Mouse (Mus musculus) right cerebral cortex, adult 2 months (tissue): ENCODE measurements around the gene Gm20695.
A peak's percentile ranks its signal among the peaks of the same experiment; 100 is the strongest.
"Not testable (repeated sequence)": the region's sequence is repeated elsewhere in the genome, so short reads cannot be mapped to it uniquely, and the experiment has no call there.

ENCODE experiments used
- DNase-seq, 2 experiments: peaks; one replicate each; pipeline ENCODE4 v3.0.0; 2021 to 2022; ENCODE audit warnings: low spot score in 2 of 2

Gm20695 gene

DNA sequence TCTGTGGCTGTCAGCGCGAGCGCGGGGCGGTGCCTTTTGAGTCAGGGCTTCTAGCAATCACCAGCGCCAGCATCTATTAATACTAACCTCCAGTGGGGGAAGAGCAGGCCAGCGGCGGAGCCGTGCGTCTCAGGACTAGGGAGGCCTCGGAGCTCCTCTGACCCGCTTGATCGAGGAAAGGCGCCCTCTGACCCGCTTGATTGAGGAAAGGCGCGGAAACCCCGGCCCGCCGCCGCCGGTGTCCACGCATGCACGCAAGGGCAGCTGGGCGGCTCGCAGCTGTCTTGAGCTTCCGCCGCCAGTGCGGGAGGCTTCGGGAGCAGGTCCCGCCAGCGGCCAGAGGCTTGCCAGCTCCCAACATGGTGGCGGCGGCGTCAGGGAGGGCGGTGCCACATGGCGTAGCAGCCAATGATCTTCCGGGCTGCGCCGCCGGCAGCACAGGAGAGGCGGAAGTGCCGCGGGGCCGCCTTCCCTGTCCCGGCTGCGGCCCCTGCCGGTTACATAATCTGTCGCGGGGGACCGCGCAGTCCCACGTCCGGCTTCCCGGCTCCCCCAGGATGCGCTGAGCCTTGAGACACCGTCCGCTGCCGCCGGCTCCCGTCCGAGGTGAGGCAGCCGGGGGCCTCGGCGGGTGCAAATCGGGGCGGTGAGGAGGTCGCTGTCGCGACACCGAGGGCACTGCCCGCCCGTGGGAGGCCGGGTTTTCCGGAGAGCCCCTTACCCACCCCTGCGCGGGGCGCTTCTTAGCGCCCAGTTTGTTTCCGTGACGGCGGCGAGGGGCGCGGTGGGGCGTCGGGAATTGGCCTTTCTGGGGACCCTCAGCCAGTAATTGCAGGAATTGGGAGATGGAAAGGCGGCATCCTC lies at the start of gene Gm20695, which contains the start of gene Zfp597:
Gm20695 (plus strand) TSS at position 448 of the 864 bp plus-strand sequence.
Zfp597 (minus strand) TSS at position 361 of the 864 bp plus-strand sequence.
- peak; percentile 92 to 94 for DNase-seq

DNA sequence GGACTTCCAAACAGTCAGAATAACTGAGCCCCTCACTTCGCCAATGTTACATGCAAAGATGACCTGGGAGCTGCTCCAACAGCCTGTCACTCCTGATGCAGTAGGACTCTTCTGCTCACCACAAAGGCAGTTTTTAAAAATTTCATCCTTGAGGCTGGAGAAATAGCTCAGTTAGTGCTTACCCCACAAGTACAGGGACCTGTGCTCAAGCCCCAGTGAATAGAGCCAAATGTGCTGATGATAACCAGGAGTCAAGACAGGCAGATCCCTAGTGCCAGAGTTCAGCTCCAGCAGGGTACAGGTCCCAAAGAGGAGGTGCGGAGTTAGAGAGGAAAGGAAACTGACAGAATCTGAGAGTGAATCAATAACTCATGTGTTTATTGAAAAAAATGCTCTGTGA lies 49.0 kb upstream of the Gm20695 start:
- DNase-seq = no peak

DNA sequence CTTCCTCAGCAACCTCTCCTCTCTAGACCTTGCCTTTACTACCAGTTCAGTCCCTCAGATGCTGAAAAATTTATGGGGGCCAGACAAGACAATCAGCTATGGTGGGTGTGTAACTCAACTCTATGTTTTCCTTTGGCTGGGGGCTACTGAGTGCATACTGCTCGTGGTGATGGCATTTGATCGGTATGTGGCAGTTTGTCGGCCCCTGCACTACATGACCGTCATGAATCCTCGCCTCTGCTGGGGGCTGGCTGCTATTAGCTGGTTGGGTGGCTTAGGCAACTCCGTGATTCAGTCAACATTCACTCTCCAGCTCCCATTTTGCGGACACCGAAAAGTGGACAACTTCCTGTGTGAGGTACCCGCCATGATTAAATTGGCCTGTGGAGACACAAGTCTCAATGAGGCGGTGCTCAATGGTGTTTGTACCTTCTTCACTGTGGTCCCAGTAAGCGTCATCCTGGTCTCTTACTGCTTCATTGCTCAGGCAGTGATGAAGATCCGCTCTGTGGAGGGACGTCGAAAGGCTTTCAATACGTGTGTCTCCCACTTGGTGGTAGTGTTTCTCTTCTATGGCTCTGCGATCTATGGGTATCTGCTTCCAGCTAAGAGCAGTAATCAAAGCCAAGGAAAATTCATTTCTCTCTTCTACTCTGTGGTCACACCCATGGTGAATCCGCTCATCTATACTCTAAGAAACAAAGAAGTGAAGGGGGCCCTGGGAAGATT lies 45.1 kb upstream of the Gm20695 start:
- no peak for DNase-seq

DNA sequence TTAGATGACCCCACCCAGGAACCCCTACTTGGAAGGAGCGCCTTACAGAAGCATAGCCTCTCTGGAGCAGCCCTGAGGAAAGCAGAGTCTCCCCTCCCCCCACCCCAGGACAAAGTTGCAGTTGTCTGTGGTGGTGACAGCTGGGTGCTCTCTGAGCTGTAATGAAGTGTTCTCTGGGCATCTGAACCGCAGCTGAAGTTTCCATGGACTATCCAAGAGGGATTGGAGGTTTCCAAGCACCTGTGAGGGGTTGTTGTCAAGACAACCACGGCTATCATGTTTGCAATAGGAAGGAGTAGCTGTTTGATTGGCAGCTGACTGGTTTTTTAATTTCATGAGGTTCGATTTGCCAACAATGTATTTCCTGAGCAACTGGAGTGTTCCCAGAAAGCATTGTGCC lies 41.5 kb upstream of the Gm20695 start:
- DNase-seq = no peak

DNA sequence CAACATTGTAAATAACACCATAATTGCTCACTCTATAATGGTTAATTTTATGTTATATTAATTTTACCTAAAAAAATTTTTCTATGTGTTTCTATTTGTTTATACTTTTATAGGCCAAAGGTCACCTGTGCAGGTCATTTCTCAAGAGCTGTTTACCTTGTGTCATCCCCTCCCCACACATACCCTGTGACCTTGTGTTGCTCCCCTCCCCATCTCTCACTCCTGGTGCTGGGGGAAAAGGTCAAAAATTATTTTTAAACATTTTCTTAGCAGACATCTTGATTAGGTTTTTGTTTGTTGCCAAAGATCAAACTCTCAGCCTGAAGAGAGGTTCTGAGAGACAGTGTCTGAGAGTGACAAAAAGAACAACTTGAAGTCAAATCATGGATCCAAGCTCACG lies 40.7 kb upstream of the Gm20695 start:
- no peak for DNase-seq

DNA sequence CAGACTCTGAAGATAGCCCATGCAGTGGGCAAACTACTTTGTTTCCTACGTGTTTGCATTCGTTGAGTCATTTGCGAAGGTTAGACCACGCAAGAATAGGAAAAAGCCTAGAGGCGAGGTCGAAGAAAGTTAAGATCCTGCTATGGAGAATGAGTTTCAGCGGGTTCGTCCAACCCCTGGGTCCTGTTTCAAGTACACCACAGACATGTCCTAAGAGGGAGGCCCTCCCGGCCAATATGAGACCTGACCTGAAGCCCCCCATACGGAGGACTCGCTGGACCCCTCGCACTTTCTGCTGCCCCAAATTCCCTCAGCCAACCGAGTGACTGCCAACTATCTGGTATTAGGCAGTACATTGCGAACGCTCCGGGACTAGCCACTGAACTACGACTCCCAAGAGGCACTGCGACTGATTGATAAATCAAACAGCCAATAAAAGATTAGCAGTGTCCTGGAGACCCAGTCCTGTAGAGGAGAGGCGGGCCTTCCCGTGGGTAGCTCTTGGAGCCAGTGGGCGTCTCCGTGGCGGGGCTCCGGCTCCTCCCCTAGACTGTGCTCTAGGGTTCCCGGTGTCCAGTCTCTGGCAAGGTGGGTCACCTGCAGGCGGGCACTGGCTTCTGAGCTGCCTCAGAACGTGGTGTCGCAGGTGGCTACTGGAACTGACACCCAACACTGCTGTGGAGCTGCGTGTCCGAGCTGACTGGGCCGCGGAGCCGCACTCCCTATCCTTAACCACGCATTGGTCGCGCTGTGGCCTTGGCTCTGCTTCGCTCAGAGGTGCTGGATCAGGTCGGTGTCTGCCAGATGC lies 37.5 kb upstream of the Gm20695 start, which contains the start of gene Zfp174:
Zfp174 (plus strand) TSS at position 558 of the 808 bp plus-strand sequence.
- peak; percentile 93 to 96 for DNase-seq

DNA sequence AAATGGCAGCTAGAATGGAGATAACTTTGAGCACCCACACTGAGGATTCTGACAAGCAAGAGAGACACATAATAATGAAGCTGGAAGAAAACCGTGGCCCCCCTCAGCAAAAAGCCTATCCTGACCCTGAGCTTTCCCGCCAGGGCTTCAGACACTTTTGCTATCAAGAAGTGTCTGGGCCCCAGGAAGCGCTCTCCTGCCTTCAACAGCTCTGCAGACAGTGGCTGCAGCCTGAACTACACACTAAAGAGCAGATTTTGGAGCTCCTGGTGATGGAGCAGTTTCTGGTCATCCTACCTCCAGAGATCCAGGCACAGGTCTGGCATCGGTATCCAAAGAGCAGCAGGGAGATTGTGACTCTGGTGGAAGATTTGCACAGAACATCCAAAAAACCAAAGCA lies 36.6 kb upstream of the Gm20695 start:
- DNase-seq = no peak

DNA sequence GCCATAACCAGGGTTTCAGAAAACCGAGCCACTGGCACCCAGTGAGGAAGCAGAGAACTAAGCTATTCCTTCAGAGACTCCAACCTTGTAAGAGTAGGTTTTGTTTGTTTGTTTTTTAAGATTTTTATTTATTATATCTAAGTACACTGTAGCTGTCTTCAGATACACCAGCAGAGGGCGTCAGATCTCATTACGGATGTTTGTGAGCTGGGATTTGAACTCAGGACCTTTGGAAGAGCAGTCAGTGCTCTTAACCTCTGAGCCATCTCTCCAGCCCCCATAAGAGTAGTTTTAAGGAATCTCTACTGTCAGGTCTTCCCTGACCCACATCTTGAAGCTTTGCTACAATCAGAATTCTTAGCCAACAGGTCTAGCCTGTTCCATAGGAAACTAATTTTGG lies 36.0 kb upstream of the Gm20695 start:
- DNase-seq = no peak

DNA sequence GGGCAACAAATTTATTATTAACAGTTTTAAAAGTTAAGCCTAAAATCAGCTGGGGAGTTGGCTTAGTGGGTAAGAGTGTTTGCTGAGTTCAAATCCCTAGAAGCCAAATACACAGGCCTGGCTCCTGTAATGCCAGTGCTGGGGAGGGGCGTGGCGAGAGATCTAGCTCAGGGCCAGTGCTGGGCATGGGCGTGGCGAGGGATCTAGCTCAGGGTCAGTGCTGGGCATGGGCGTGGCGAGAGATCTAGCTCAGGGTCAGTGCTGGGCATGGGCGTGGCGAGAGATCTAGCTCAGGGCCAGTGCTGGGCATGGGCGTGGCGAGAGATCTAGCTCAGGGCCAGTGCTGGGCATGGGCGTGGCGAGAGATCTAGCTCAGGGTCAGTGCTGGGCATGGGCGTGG lies 33.1 kb upstream of the Gm20695 start:
- DNase-seq = not testable (repeated sequence)

DNA sequence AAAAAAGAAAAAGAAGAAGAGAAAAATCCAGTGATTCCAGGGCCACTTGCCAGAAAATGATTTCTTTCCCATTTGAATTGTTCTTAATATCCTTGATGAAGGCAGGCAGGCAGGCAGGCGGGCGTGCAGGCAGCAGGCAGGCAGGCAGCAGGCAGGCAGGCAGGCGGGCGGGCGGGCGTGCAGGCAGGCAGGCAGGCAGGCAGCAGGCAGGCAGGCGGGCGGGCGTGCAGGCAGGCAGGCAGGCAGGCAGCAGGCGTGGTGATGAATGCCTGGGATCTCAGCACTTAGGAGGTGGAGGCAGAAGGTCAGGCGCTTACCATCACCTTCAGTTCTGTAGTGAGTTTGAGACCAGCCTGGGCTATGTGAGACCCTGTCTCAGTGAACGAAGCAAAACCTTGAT lies 31.9 kb upstream of the Gm20695 start:
- no peak for DNase-seq

DNA sequence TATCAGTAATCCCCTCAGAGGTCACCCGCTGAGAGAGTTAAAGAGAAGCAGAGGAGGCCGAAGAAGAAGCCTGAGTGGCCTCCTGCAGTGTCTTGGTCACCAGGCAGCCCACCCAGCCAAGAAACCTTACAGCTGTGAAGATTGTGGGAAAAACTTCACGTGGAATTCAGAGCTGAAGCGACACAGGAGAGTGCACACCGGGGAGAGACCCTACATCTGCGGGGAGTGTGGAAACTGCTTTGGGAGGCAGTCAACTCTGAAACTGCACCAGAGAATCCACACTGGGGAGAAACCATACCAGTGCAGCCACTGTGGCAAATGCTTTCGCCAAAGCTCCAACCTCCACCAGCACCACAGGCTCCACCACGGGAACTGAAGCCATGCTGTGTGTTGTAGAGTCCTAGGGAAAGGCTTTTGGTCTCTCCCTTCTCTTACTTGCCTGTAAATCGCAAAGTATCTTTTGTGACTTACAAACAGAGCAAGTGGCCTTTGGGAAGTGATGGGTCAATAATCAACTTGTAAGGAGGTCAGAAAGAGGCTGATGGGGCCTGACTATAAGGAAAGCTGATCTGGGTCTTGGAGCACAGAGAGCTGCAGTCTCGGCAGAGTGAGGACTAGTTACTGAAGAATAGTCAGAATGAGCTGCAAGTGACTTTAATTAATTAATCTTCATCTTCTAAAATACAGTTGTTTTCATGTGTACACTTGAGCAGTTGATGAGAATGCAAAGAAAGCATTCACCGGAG lies 29.8 kb upstream of the Gm20695 start:
- DNase-seq = no peak

DNA sequence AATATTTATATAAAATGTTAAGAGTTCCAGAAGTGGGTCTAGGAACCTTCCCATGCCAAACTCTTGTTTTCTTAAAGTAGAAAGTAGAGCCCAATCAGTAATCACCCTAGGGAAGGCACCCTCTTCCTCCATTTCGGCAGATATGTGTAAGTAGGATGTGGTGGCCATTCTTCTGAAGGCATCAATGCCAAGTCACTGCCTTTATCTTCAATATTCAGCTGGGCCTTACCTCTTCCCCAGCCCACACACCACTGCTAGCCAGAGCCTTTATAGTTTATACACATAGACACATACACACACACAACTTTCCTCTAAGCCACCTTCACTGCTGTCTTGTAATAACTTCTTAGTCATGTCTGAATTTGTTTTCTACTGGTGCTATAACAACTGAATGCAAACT lies 28.7 kb upstream of the Gm20695 start:
- no peak for DNase-seq

DNA sequence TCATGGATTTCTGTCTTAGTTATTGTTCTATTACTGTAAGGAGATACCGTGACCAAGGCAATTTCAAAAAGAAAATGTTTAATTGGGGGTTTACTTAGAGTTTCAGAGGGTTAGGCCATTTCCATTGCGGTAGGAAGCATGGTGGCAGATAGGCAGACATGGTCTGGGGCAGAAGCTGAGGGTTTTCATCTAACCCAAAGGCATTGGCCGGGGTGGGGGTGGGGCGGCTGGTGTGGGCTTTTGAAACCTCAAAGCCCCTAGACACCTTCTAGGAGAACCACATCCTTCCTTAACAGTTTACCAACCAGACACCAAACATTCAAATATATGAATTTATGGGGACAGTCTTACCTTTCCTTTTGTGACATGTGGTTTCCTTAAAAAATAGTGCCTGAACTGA lies 25.2 kb upstream of the Gm20695 start:
- no peak for DNase-seq

DNA sequence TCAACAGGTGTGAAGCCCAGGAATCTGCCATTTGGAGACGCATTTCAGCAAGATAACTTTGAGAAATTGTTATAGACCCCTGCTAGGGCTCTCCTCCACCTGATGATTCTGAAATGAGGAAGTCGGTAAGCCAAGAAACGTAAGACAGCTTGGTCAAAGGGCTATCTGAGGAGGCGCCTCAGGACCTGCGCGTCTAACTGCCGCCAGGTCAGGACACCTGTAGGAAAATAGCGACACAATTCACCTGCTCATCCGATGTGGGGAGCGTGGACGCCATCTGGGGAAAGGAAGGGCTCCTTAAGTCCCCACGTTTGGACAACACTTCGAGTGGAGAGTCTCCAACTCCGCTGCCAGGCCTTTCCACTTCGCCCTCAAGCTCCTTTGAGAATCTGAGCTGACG lies 12.6 kb upstream of the Gm20695 start:
- DNase-seq = no peak

DNA sequence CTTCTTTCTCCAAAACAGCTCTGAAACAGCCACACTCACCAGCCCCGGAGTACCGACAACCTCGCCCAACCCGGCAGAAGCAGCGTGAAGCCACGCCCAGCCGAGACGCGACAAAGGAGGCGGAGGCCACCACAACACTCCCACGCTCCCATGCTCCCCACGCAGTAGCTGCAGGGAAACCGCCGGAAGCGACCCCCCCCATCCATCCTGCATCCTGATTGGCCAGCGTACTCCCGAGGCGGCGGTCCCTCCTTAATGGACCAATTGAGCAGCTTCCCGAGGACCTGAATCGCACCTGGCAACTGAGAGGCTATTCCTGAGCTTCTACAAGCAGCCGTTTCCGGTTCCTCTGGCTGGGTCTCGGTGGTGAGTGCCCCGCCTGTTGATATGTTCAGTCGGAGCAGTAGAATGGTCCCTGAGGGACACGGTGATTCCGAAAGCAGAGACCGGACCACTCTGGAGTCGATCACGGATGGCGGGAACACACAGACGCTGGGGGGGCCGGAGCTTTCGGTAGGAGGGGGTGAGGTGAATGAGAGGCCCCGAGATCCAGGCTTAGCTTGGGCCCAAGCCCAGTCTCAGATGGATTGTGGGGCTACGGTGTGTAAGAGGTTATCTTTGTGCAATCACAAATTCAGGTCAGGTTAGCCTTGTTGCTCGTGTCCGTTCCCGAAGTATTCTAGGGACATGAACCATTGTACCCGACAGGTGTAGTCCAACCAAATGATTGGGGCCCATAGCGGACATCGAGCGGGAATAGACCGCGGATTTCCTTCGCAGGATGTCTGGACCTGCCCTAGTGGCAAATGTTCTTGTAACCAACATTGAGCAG lies 12.0 kb upstream of the Gm20695 start, which contains the start of gene Naa60:
Naa60 (plus strand) TSS at position 160 of the 832 bp plus-strand sequence.
- peak; percentile 88 to 90 for DNase-seq

DNA sequence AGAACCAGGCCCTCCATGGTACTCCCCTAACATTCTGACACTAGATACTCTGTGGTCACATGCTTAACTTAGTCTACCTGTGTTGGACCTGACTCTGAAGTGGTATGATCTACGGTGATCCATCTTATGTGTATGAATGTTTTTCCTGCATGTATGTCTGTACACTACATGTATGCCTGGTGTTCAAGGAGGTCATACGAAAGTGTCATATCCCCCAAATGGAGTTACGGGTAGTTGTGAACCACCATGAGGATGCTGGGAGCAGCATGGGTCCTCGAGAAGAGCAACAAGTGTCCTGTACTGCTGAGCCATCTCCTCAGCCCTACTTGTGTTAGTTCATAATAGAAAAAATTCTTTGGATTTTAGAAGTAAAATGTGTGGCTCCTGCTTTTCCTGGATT lies 8.1 kb upstream of the Gm20695 start:
- no peak for DNase-seq

DNA sequence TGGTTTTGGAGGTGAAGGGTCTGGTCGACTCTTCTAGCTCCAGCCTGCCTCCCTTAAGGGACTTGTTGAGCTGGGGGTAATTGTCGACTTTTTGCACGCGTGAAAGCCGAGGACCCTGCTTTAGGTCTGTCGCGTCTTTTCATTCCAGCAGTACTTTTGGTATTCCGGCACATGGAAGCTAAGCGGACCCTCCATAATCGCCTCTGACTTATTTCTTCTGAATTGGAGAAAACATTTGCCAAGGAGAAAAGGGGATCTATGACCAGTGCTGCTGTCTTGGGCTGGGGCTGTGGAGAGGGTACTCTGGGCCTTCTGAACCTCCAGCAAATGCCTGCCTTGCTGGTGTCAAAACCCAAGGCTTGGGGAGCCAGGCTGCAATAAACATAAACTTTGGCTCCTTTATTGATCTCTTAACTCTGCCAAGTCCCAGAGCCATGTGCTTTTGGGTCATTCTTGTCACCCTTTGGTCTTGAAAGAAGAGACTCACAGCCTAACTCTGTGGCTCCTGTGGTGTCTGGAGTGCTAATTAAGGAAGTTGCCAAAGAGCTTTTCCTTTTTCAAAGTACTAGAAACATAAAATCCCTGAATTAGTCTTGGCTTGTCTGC lies 720 bp downstream of the Gm20695 start:
- DNase-seq = peak in 1 of 2 experiments; percentile 25

DNA sequence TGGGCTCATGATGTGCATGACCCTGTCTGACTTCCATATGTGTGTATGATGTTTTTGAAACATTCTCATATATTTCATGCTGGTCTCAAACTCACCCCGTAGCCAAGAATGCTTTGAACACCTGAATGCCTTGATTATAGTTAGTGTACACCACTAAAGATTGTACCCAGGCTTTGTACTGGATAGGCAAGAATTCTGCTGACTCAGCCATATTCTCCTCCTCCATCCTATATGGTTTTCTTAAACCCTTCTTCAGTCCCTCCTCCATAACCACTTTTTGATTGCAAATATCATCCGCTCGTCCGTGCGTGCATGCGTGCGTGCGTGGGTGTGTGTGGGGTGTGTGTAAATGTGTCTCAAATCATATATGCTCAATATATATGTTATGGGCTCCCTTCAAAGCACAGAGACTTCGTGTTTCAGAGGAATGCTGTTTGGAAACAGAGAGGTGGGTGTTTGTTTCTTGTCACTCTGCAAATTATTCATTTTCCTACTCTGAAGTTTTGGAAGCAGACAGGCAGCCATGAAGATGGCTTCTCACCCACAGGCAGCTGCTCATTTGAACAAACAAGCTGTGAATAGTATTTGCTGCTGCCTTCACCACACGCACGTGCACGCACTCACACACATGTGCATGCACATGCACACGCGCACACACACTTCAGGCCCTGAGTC lies 7.3 kb downstream of the Gm20695 start:
- DNase-seq = peak in 1 of 2 experiments; percentile 29

DNA sequence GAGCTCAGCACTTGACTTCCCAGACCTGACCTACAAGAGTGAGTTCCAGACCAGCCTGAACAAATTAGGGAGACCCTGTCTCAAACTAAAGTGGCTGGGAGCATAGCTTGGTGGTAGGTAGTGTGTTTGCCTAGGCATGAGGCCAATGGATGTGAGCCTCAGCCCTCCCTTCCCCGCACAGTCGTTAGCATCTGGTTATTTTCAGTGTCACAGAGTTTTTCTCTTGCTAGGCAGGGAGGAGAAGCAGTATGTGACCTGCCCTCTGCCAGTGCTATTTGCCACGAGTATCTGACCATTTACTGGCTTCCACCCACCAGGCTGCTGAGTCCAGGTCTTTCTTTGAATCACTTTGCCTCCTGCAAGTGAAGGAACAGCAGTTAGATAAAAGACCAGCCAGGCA lies 9.3 kb downstream of the Gm20695 start:
- no peak for DNase-seq
